Mouse (Mus musculus) forebrain, embryonic 12.5 days (tissue): Measurements from ENCODE around the gene Wfs1. TPM values are rescaled to one million over a fixed set of nuclear protein-coding genes. Genes with fewer than 3 reads are reported as not detected.
"Not testable (repeated sequence)": the region's sequence is repeated elsewhere in the genome, so short reads cannot be mapped to it uniquely, and the experiment has no call there.

ENCODE experiments used
- ATAC-seq: fragments of 200-750 bp; cut with Nextera tagmentation; 2 replicates; pipeline ENCODE4 v1.8.0; 2017; ENCODE audit warnings: moderate TSS enrichment; ENCODE audit not compliant: low FRiP score
- H3K27ac ChIP-seq: fragments of 300-500 bp; sonication (generic); 2 replicates; pipeline ENCODE4 v1.5.1; 2016; ENCODE audit warnings: mild to moderate bottlenecking
- H3K27me3 ChIP-seq: fragments of 300-500 bp; sonication (generic); 2 replicates; pipeline ENCODE4 v1.6.1; 2016; ENCODE audit warnings: mild to moderate bottlenecking
- H3K36me3 ChIP-seq: fragments of 300-500 bp; sonication (generic); replicated peaks from 2 replicates; pipeline ENCODE4 v1.6.1; 2016; ENCODE audit warnings: mild to moderate bottlenecking
- H3K4me1 ChIP-seq: fragments of 300-500 bp; sonication (generic); 2 replicates; pipeline ENCODE4 v1.6.1; 2016
- H3K4me2 ChIP-seq: fragments of 300-500 bp; sonication (generic); 2 replicates; pipeline ENCODE4 v1.6.1; 2016; ENCODE audit warnings: mild to moderate bottlenecking, moderate library complexity
- H3K4me3 ChIP-seq: fragments of 300-500 bp; sonication (generic); replicated peaks from 2 replicates; pipeline ENCODE4 v1.5.1; 2016; ENCODE audit warnings: mild to moderate bottlenecking
- H3K9ac ChIP-seq: fragments of 300-500 bp; sonication (generic); 2 replicates; pipeline ENCODE4 v1.6.1; 2016; ENCODE audit warnings: mild to moderate bottlenecking
- H3K9me3 ChIP-seq: fragments of 300-500 bp; sonication (generic); 2 replicates; pipeline ENCODE4 v1.6.1; 2016
- WGBS: fragments of 180-500 bp; shearing (Covaris S2); methylation state at CpG from one replicate; pipeline ENCODE4 v1.1.7; 2016; 5-methylcytosine and 5-hydroxymethylcytosine counted together
- polyA plus RNA-seq: library from polyadenylated mRNA; unstranded; fragments of >200 nt; fragmentation: Nextera tagmentation; extraction: Ambion mirVana; gene quantifications from 2 replicates; pipeline ENCODE4 v1.2.1, GENCODE M21; 2016

Wfs1 gene
- polyA plus RNA-seq, 1 experiment from 2014 or later: 7.8 TPM

DNA sequence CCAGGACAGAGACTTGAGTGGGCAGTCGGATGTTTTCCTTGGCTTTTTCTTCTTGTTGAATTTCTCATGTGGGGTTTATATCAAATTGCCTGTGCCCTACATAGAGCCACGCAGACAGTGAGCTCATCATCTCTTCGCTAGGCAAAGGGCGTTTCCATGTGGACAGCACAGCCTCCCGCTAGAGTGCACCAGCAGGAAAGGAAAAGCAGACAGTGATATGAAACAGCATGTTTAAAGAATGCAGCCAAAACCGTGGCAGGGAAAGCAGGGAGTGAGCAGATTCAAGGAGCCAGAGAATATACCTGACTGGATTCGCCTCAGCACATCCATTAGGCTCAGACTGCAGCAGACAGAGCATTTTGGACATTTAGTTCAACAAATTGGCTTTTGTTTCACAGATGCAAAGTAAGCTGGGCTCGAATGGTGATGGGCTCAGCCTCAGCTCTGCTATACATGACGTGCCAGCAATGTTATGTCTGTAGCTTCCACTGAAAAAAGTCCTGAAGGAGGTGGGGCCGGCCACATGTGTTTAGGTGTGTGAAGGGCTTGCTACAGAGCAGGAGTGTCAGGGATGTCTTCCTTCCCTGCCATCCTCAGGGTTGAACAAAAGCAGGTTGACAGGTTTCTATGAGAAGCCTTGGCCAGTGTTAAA, 21.8 kb upstream of the Wfs1 start:
- peaks cover 30% of the 10 kb centered on the region for H3K27me3 ChIP-seq
- H3K27ac ChIP-seq: no peak overlapping the region
- H3K4me1 ChIP-seq: peaks cover 4% of the 10 kb centered on the region; the same call in 1 of the 2 replicates
- H3K36me3 ChIP-seq: no peaks in the 10 kb centered on the region
- H3K4me3 ChIP-seq: no peak overlapping the region
- ATAC-seq: no peak
- no peak overlapping the region for H3K9ac ChIP-seq
- H3K4me2 ChIP-seq: no peak overlapping the region
- 77% methylated on average over 10 of the region's 10 CpGs for WGBS
- peaks cover 5% of the 10 kb centered on the region for H3K9me3 ChIP-seq

DNA sequence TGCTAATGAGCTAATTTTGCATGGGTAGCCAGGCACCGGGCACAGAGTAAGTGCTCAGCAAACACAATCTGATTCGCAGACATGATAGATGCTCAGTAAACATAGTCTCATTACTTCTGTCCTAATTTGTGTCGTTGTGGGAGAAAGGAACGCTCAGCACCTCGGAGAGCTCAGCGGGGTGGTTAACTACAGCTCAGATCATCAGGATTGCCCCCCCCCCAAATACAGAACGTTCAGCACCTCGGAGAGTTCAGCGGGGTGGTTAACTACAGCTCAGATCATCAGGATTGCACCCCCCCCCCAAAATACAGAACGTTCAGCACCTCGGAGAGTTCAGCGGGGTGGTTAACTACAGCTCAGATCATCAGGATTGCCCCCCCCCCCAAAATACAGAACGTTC, 20.8 kb upstream of the Wfs1 start:
- 43% methylated on average over 13 of the region's 13 CpGs for WGBS
- not testable (repeated sequence) for H3K27ac ChIP-seq, ATAC-seq, H3K9me3 ChIP-seq, H3K36me3 ChIP-seq, H3K4me1 ChIP-seq, H3K4me3 ChIP-seq, H3K9ac ChIP-seq, H3K4me2 ChIP-seq
- peaks cover 21% of the 10 kb centered on the region for H3K27me3 ChIP-seq

DNA sequence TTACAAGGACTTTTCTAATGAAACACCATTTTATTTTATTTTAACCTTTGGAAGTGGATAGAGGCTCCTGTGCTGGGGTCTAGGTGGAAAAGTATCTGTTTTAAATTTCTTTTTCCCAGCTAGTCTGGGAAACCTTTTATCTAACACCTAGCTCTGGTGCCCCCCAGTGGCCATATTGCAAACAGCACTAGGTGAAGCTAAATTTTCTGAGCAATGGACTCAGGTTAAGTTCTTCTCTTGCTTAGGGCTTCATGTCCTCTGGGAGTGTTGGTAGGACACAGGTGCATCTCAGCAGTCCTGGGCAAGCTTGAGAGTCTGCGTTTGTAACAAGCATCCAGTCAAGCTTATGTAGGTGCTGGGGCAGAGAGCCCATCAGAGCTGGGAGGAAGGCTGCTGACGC, 13.0 kb upstream of the Wfs1 start:
- H3K4me1 ChIP-seq: peaks cover 4% of the 10 kb centered on the region; the same call in 1 of the 2 replicates
- no peak overlapping the region for H3K4me3 ChIP-seq
- 56% methylated on average over 2 of the region's 2 CpGs for WGBS
- H3K9ac ChIP-seq: no peak overlapping the region
- no peaks in the 10 kb centered on the region for H3K9me3 ChIP-seq
- H3K4me2 ChIP-seq: no peak overlapping the region
- no peak for ATAC-seq
- H3K27me3 ChIP-seq: no peaks in the 10 kb centered on the region
- H3K36me3 ChIP-seq: no peaks in the 10 kb centered on the region
- no peak overlapping the region for H3K27ac ChIP-seq

GRCm38 (mm10) chr5:37001002-37001401, 12.0 kb upstream of the Wfs1 start:
- no peak for ATAC-seq
- Histone ChIP-seq H3K4me2 (no peak overlapping the region), H3K36me3 (no peaks in the 10 kb centered on the region), H3K4me1 (peaks cover 4% of the 10 kb centered on the region; the same call in 1 of the 2 replicates), H3K27ac (no peak overlapping the region), H3K27me3 (0 out of 2 replicates have a peak, but pooled peaks cover 3% of the 10 kb centered on the region), H3K9ac (no peak overlapping the region), H3K4me3 (no peak overlapping the region), H3K9me3 (no peaks in the 10 kb centered on the region)
- WGBS: 86% methylated on average over 9 of the region's 9 CpGs

DNA sequence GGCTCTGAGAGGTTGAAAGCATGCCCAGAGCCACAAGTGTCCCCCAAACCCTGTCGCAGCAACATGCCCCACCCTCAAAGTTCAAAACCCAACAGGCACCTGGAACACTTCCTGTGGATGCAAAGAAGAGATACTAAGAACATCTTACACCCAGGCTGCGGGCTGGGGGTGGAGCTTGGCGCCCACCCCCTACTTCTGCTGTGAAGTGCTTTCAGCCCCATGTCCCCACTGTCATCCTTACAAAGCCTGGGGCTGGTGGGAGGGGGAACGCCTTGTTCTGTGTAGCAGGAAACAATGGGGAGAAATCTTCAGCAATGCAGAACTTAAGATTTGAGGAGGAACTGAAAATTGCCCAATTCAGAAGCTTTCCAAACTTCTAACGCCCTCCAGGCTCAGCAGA, 9.0 kb upstream of the Wfs1 start:
- Histone ChIP-seq H3K36me3 (no peaks in the 10 kb centered on the region), H3K4me2 (no peak overlapping the region), H3K4me3 (no peak overlapping the region), H3K27ac (no peak overlapping the region), H3K27me3 (0 out of 2 replicates have a peak, but pooled peaks cover 3% of the 10 kb centered on the region), H3K4me1 (peaks cover 4% of the 10 kb centered on the region; the same call in 1 of the 2 replicates), H3K9me3 (no peaks in the 10 kb centered on the region), H3K9ac (no peak overlapping the region)
- WGBS: 50% methylated on average over 5 of the region's 5 CpGs
- no peak for ATAC-seq

DNA sequence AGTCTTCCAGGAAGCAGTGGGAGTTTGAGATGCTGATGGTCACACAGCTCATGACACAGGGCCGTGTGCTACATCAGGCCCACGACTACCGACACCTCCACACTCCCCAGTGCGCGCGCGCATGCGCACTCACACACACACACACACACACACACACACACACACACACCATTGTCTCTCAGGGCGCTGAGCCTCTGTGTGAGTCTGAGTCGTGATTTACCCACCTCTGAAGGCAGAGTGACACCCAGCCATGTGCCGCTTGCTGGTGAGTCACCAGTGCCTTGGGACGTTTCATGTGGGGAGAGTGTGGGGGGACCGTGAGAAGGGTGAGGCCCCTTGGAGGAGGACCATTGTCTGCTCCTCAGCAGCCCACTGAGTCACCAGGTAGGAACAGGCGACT, 7.4 kb upstream of the Wfs1 start:
- 87% methylated on average over 14 of the region's 14 CpGs for WGBS
- H3K9ac ChIP-seq: no peak overlapping the region
- no peak for ATAC-seq
- H3K27ac ChIP-seq: no peak overlapping the region
- H3K27me3 ChIP-seq: peaks cover 5% of the 10 kb centered on the region; the same call in 1 of the 2 replicates
- no peak overlapping the region for H3K4me2 ChIP-seq
- H3K36me3 ChIP-seq: no peaks in the 10 kb centered on the region
- no peaks in the 10 kb centered on the region for H3K9me3 ChIP-seq
- peaks cover 4% of the 10 kb centered on the region; the same call in 1 of the 2 replicates for H3K4me1 ChIP-seq
- H3K4me3 ChIP-seq: no peak overlapping the region

- H3K36me3 ChIP-seq: no peaks in the 10 kb centered on the region
- H3K4me2 ChIP-seq: no peak overlapping the region
- H3K4me3 ChIP-seq: no peak overlapping the region
- H3K9me3 ChIP-seq: no peaks in the 10 kb centered on the region
- H3K4me1 ChIP-seq: peaks cover 20% of the 10 kb centered on the region
- 80% methylated on average over 3 of the region's 3 CpGs for WGBS
- ATAC-seq: no peak
- H3K27me3 ChIP-seq: peaks cover 17% of the 10 kb centered on the region; the same call in 1 of the 2 replicates
- H3K27ac ChIP-seq: no peak overlapping the region
- H3K9ac ChIP-seq: no peak overlapping the region
Observed at GRCm38 (mm10) chr5:36990631-36991350, 1.8 kb upstream of the Wfs1 start.

- WGBS: 34% methylated on average over 3 of the region's 3 CpGs
- H3K9ac ChIP-seq: no peak overlapping the region
- no peak for ATAC-seq
Observed at GRCm38 (mm10) chr5:36990196-36990595, 1.2 kb upstream of the Wfs1 start.

GRCm38 (mm10) chr5:36989625-36989977, 596 bp upstream of the Wfs1 start:
- H3K9ac ChIP-seq: no peak overlapping the region
- peak overlapping the region; percentile 95 for H3K4me2 ChIP-seq
- peaks cover 20% of the 10 kb centered on the region for H3K4me1 ChIP-seq
- ATAC-seq: no peak
- no peaks in the 10 kb centered on the region for H3K36me3 ChIP-seq
- H3K27ac ChIP-seq: no peak overlapping the region
- WGBS: 8% methylated on average over 3 of the region's 3 CpGs
- peaks cover 17% of the 10 kb centered on the region; the same call in 1 of the 2 replicates for H3K27me3 ChIP-seq
- H3K9me3 ChIP-seq: no peaks in the 10 kb centered on the region
- peak overlapping the region; percentile 70 for H3K4me3 ChIP-seq

More at GRCm38 (mm10) chr5:36990196-36990595, 1.2 kb upstream of the Wfs1 start:
- H3K4me3 ChIP-seq: no peak overlapping the region
- peaks cover 20% of the 10 kb centered on the region for H3K4me1 ChIP-seq
- peaks cover 17% of the 10 kb centered on the region; the same call in 1 of the 2 replicates for H3K27me3 ChIP-seq
- H3K4me2 ChIP-seq: no peak overlapping the region
- H3K9me3 ChIP-seq: no peaks in the 10 kb centered on the region
- no peak overlapping the region for H3K27ac ChIP-seq
- no peaks in the 10 kb centered on the region for H3K36me3 ChIP-seq

DNA sequence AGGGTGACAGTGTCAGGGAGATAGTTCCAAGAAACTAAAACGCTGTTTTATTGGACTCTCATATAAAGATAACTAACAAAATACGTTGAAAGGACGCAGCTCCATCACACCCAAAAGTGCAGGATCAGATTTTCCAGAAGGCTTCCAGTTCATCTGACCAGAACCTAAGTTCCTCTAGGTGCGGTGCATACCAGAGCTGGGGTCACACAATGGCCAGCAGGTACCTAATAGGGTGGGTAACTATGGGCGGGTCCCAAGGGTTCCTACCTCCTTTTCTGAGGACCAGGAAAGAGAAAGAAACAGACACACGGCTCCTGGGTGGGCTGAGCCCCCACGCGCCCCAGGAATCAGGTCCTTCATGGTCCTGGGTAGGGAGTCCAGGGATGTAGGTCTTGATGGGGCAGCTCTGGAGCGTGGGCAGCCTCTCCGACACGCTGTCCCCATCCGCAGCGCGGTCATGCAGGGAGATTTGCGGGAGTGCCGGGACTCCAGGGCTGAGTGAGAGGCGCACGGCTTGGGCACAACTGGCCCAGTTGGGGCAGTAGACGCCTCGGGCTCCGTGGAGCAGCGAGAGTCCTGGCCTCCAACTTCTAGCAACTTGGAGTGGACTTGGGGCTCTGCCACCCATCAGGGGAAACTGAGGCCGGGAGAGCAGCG, 753 bp downstream of the Wfs1 start:
- WGBS: 11% methylated on average over 24 of the region's 24 CpGs
- H3K27me3 ChIP-seq: peaks cover 17% of the 10 kb centered on the region; the same call in 1 of the 2 replicates
- H3K36me3 ChIP-seq: no peaks in the 10 kb centered on the region
- peak; percentile 44 for ATAC-seq
- H3K4me2 ChIP-seq: peak overlapping the region; percentile 95
- 0 out of 2 replicates have a peak overlapping the region, but pooled peaks have one; percentile 5 for H3K27ac ChIP-seq
- H3K9ac ChIP-seq: peak overlapping the region; percentile 75
- peaks cover 20% of the 10 kb centered on the region for H3K4me1 ChIP-seq
- peak overlapping the region; percentile 70 for H3K4me3 ChIP-seq
- no peaks in the 10 kb centered on the region for H3K9me3 ChIP-seq

- 91% methylated on average over 1 of the region's 1 CpGs for WGBS
- H3K4me3 ChIP-seq: no peak overlapping the region
- H3K4me2 ChIP-seq: no peak overlapping the region
- no peaks in the 10 kb centered on the region for H3K36me3 ChIP-seq
- peaks cover 17% of the 10 kb centered on the region; the same call in 1 of the 2 replicates for H3K27me3 ChIP-seq
- no peak overlapping the region for H3K27ac ChIP-seq
- H3K9me3 ChIP-seq: no peaks in the 10 kb centered on the region
- H3K4me1 ChIP-seq: peaks cover 28% of the 10 kb centered on the region
- H3K9ac ChIP-seq: no peak overlapping the region
- no peak for ATAC-seq
Observed at GRCm38 (mm10) chr5:36986617-36987016, 2.4 kb downstream of the Wfs1 start.

- no peak overlapping the region for H3K27ac ChIP-seq
- H3K36me3 ChIP-seq: peaks cover 4% of the 10 kb centered on the region; the same call in 1 of the 2 replicates
- 59% methylated on average over 4 of the region's 4 CpGs for WGBS
- no peak overlapping the region for H3K4me2 ChIP-seq
- H3K9ac ChIP-seq: no peak overlapping the region
- H3K9me3 ChIP-seq: no peaks in the 10 kb centered on the region
- peaks cover 9% of the 10 kb centered on the region; the same call in 1 of the 2 replicates for H3K4me1 ChIP-seq
- ATAC-seq: no peak
- 0 out of 2 replicates have a peak, but pooled peaks cover 2% of the 10 kb centered on the region for H3K27me3 ChIP-seq
- no peak overlapping the region for H3K4me3 ChIP-seq
Observed at GRCm38 (mm10) chr5:36982271-36982670, 6.7 kb downstream of the Wfs1 start.
